Mouse (Mus musculus): ENCODE data around the gene Aanat.

Gene Aanat

DNA sequence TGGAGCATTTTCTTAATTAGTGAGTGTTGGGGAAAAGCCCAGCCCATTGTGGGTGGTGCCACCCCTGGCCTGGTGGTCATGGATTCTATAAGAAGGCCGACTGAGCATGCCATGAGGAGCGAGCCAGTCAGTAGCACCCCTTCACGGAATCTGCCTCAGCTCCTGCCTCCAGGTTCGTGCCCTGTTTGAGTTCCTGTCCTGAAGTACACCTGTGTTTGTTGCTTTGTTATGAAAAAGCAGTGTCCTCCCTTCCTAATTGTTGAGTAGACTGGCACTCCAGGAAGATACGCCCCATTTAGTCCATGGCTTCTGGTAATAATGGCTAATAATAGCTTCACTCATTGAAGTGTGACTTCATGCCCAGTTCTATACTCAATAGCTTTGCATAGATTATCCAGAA, at the start of gene Aanat:
TSS of gene Aanat (plus strand) at position 123 of the 400 bp plus-strand sequence.
- no peak for DNase-seq (ENCODE audit: low read depth, low spot score)

DNA sequence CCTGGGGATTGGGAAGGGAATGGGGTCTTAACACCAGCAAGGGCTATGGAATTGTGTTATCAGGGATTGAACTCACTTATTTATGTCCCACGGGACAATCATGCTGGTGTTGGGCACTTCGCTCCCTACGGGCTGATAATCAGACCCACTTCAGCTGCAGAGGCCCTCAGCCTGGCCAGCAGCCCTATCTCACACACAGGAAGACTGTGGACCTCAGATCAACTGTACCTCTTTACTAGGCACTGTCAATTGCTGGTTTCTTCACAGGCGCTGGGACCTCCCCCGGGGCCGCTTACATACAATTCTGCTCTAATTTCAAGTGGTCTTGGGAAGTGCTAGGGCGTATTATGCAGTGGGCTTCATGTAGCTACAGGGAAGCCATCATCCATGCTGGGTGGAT, 49.5 kb upstream of the Aanat start:
- DNase-seq (ENCODE audit: low read depth, low spot score), result no peak

DNA sequence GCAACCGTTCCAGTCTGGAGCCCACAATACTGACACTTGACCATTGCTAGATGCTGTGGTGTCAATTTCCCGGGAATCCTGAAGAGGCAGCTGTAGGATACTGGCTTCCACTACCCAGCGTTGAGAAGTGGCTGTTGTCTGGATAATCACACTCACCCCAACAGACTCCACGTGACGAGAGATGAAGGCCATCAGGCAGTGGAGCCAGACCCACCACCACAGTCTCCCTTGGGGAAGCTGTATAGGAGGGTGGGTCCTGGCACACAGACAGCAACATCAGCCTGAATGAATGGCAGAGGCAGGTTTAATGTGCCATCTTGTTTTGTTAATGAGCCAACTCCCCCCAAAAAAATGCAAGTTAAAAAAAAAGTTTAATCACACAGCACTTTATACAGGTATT, 48.8 kb upstream of the Aanat start:
- no peak for DNase-seq (ENCODE audit: low read depth, low spot score)

DNA sequence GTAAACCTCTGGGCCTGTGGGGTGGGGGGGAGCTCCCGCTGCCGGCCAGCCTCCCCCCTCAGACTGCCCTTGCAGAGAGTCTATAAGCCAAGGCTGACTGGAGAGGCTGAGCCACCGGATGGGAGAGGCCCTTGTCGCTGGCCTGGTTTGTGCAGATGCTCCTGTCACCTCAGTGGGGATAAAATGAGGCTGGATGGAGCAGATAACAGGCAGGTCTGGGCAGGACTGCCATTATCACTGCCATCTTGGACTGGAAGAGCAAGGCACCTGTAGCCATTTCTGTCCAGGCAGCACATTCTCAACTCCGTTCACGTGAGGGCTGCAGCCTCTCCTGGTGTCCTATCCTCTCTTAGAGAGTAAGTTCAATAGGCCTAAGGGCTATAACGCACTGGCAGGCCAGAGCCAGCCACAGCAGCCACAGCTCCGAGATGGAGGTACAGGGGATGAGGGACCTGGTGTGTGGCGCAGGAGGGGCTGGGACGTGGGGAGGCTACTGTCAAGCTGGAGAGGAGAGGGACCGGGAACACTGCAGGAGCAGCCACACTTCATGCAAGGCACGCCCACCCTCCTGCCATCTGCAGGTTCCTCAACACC, 48.0 kb upstream of the Aanat start:
- no peak for DNase-seq (ENCODE audit: low read depth, low spot score)

DNA sequence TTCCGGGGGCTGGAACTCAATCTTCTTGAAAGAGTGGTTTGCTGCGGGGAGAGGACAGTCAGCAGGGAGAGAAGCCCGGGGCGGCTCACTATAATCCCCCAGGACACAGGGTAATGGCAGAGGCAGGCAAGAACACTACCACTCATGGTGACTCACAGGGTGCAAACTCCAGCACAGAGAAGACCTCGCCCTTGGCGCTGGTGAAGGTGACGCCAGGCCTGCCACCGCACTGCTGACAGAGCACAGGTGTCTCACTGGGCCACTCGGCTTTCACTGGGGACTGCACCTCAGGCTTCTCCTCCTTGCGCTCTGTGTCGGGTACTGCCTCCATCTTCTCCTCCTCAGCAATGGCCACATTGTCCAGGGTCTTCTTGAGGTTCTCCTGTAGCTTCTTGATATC, 45.0 kb upstream of the Aanat start:
- no peak for DNase-seq (ENCODE audit: low read depth, low spot score)

DNA sequence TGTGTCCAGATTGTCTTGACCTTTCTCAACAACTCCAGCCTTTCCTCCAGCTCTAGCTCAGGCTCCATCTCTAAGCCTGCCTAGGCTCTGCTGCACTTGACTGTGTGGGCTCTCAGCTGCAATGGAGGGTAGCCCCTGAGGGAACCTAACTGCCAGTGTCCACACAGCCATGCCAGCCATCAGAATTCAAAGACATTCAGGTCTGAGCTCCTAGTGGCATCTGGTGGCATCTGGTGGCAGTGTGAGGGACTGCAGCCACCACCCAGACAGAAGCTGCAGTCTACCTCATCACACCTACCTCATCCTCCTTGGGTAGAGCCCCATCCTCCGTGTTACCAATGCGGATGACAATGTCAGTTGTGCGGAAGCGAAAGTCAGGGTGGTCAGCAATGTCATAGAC, 43.1 kb upstream of the Aanat start:
- DNase-seq (ENCODE audit: low read depth, low spot score), result no peak

DNA sequence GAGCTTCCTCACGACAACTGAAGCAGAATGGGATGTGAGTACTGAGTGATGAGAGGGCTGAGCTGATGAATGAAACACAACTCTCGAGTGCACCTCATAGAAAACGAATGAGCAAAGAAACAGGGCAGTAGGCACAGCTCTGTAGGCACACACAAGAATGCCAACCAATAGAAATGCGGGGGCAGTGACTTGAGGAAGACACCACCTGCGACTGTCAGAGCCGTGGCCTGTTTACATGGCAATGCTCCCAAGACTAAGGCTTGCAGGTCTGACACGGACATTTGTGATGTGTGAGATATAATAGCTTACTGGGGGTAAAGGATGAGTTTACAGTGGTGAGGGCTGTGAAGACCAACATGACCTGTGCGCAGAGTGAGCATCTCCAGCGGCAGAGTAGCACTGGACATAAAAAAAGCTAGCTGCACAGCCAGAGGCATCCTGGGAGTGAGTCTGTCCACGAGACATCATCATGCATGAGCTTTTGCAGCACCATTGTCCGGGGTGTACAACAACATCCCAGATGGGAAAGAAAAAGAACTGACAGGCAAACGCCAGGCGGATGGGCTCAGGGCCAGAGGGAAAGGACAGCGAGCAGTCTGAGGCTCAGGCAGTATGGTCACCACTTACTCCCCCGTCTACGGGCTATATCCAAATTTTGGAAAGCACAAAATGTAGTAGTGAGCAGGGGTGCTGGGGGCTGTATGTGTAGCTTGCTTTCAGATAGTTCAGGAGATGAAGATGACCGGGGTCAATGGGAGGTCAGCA, 38.8 kb upstream of the Aanat start:
- no peak for DNase-seq (ENCODE audit: low read depth, low spot score)

DNA sequence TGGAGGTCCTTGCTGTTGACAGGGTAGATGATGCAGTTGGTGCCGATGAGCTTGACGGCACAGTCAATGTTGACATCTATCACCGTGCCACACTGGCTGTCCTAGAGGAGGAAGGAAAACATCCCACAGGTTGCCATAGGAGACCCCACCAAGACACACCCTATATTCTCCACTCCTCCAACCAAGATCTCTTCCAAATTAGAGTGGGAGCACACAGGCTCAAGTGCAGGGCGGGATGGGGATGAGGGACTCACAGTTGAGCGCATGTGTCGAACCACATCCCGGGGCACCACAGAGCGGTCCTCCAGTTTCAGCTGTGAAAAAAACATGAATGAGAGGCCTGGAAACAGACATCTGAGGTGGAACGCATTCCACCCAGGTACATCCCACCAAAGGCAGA, 37.5 kb upstream of the Aanat start:
- no peak for DNase-seq (ENCODE audit: low read depth, low spot score)

DNA sequence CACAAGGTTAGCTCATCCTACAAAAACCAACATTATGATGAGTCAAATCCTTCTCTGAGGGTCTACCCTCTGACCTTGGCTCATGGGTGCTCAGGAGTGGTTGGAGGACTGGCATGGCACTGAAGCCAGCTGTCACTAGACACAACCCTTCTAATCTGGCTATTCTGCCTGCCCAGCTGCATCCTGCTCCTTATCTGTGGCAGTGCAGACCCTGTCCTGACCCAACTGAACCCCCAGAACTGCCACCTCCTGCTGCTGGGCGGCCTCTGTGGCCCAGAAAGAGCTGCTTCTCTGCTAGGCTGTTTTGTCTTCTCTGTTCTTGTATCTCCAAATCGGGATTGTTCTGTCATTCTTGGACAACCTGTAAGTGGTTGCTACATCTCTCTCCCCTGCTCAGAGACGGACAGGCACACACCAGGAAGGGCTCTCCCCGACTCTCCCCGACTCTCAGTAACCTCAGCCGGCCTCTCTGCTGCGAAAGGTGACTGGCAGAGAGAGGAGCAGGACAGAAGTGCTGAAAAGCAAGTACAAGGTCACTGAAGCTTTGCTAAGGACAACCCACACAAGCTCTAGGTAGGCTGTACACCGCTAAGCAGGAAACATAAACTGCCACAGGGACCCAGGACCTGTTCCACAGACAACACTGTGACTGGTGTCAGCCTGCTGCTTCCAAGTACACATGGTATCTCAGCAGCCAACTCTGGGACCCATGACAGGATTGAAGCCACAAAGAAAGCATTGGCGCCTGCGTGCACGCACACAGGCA, 36.8 kb upstream of the Aanat start:
- no peak for DNase-seq (ENCODE audit: low read depth, low spot score)

DNA sequence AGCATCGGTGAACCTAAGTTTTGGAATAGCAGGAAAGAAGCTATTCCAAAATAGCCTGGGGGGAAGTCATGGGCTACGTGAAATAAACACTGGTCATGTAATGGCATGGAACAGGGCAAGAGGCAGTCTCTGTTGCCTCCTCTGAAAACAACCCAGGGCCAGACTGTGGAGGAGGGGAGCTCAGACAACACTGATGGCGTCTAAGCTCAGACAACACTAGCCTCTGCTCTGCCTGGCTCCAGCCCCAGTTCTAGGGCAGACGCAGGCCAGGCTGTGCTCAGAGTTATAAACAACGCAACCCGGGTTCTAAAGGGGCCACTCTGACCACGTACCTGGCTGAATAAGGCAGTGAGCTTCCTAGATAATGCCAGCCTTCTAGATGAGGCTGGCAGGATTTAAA, 35.5 kb upstream of the Aanat start:
- no peak for DNase-seq (ENCODE audit: low read depth, low spot score)

DNA sequence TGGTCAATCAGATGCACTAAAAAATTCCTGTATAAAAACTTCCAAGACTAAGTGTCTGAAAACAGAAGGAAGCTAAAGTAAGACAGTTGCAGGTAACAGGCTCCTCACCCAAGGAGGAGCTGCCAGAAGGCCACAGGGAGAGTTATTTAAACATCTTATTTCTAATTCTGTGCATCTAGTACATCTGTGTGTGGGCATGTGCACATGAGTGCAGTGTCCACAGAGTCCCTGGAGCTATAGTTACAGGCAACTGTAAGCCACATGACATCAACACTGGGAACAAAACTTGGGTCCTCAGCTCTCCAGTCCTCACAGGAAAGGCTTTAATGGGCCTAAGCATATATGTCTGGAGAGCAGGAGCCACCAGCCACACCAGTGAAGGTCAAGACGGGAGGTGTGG, 34.0 kb upstream of the Aanat start:
- DNase-seq (ENCODE audit: low read depth, low spot score), result no peak

DNA sequence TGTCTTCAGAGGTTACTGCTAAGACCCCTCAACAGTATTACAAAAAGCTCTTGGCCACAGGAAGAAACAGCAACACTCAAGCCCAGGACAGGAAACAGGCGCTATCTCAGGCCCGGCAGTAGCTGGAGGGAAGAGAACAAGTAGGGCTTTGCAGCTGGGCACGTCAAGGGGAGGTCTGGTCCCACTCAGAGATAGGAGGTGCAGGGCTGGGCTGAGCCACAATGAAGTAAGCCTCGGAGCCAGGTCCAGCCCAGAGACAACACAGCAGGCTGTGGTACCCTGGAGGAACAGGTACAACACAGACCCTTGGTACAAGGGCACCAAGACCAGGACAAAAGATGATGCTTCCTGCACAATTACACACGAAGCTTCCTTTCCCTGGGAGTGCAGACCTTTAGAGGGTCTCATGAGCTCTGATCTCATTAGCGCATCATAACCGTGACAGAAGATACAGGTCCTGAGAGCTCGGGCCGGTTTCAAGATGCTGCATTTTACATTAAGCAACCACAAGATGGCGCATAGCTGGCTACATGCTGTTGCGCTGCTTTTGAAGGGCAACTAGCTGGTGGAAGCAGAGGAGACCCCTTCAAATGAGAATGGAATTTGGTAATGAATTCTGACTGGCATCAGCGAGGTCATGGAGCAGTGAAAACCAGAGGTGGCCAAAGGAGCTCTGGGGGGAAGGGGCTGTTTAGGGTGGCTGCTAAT, 31.9 kb upstream of the Aanat start:
- DNase-seq (ENCODE audit: low read depth, low spot score), result no peak

DNA sequence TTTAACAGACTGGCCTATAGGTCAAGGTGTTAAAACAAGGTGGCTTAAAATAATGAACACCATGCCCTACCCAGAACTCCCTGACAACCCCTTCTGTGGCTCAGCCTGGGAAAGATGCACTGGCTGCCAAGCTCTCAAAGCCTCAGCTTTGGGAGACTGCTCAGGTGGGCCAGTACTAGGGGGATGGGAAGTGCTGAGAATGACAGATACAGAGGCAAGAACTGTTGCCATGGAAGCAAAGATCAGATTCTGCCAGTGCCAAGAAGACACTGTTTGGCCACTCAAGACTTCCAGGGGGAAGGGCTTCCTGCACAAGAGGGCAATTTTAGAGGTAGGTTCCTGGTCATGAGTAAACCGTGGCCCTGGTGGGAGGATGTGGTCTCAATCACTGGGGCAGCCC, 30.7 kb upstream of the Aanat start:
- no peak for DNase-seq (ENCODE audit: low read depth, low spot score)

DNA sequence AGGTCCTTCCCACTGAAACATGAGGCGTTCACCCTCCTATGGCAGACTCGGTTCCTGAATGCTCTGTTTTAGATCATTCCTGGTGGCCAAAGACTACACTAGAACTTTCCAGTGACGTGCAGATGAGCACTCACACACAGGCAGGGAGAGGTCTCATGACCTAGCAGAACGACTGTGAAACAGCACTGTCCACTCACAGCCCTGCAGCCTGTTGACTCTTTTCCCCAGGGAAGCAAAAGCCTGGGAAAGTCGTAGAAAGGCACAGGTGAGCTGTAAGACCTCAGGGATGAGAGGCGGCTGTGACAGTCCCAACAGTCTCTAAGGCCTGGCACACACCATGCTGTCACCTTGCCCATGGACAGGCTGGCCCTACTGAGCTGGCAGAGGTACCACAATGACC, 29.9 kb upstream of the Aanat start:
- DNase-seq (ENCODE audit: low read depth, low spot score), result no peak

DNA sequence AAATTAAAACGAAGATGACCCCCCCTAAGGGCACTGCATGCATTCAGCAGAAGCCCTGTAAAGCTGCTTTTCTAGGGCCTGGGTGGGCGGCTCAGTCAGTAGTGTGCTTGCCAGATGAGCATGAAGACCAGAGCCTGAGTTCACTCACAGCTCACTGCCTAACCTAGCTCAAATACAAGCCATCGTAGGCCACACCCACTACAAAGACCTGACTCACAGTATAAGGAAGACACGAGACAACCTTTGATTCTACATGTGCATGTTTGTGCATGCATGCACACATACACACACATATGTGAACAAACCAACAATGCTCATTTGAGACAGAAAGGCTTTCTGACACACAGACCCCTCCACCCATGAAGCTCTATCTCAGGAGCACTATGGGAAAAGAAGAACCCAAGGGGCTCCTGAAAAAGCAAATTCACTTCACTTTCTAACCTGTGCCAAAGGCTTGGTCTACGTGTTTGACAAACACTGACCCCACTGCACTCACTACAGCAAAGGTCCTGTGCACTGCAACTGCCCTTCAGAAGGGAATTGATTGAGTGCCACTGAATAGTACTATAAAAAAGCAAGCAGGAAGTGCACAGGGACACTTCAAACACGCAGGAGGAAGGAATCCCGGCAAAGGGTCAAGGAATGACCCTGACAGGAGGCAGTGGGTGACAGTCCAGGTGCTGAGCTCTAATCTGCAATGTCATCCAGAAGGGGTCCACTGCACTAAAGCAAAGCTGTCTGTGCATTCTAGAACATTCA, 20.8 kb upstream of the Aanat start:
- no peak for DNase-seq (ENCODE audit: low read depth, low spot score)

DNA sequence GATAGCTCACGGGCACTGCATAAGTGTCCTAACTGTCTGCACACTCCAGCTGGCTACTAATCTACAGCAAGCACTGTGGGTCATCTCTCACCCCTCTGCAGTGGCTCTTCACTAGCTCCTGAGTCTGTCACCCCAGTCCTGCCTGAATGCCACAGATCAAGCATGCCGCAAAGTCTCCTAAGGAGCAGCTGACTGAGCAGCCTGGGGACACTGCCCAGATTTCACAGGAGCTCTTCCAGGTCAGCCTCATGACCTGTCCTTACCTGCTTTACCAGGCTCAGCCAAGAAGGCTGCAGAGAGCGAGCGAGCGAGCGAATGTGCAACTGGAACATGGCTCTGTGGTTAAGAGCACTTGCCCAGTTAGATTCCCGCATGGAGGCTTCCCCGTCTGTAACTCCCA, 18.7 kb upstream of the Aanat start:
- no peak for DNase-seq (ENCODE audit: low read depth, low spot score)

DNA sequence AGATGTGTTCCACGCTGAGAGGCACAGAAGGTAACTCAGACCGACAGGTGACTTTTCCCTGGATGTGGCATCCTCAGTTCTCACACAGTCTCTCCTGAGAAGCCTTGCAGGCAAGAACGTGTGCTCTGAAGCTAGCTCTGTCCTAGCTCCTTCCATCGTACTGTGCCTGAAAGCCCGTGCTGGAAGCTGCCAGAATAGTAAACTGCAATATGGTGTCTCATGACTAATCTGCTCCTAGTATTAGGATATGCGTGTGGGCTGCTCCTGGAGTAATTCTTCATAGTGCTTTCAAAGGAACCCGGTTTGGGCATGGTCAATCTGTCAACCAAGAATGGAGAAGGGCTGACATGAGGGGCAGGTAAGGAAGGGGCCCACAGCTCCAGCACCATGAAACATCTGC, 15.4 kb upstream of the Aanat start:
- DNase-seq (ENCODE audit: low read depth, low spot score), result no peak

DNA sequence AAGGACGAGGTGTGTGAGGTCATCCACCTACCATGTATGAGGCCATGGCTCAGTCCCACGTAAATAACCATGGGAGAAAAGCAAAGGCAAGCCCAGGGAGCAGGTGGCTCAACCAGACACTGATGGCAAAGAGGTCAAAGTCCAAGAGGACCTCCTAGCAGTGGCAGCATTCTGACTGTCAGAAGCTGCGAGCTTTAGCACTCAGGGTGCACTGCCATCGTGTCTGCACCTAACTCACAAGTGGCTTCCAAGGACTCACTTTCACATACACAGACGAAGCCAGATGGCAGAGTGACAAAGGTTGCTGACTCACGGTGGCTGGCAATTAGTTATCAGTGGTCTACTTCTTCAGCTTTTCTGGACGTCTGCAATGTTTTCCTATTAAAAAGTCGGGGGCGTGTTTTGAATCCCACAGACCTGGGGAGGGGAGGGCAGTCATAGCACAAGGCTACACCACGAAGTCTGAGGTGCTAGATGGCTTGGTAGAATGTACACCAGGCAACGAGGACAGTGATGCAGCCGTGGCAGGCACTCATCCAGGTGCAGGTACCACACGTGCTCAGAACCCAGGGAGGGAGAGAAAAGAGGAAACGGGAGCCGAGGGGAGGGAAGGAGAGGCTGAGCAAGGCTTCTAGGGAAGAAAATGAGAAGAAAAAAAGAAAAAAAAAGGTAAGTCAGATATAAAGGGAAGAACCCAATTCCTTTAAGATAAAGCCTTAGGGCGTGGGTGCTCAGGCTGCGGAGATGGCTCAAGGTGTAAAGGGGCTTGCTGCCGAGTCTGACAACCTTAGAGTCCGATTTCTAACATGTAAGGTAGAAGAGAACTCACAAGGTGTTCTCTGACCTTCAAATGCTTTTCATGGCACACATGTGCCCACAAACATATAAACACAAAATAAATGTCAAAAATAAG, 14.2 kb upstream of the Aanat start:
- DNase-seq (ENCODE audit: low read depth, low spot score), result no peak

DNA sequence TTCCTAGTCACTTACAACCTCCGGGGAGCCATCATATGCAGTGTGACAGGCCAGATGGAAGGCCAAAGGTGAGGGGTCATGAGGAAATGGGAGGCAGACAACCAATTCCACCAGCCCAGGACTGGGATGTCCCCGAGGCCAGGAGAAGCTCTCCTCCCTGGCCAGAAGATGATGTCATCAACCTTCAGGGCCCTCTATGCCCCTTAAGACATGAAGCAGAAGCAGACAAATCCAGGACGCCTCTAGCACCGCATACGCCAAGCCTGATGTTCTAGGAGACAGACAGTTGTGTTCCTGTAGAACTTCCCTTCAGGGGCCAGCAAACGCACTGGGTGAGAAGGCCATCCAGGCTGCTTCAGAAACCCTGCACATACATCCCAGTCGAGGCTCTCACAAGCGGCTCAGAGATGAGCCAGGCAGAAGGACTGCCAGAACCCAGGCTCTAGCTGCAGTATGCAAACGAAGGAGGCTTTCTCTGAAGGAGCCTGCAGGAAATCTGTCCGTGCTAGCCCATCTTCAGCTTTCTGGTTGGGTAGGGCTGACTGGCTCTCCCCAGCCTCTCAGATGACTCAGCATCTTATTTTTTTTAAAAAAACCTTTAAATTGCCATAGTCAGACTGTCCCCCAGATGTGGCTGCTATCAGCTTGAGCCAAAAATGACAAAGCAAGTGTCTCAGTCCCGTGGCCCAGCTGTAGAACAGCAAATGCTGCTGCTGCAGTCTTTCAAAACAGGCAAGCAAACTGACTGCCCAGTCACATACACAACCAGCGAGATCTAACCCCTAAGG, 13.3 kb upstream of the Aanat start:
- DNase-seq (ENCODE audit: low read depth, low spot score), result no peak

DNA sequence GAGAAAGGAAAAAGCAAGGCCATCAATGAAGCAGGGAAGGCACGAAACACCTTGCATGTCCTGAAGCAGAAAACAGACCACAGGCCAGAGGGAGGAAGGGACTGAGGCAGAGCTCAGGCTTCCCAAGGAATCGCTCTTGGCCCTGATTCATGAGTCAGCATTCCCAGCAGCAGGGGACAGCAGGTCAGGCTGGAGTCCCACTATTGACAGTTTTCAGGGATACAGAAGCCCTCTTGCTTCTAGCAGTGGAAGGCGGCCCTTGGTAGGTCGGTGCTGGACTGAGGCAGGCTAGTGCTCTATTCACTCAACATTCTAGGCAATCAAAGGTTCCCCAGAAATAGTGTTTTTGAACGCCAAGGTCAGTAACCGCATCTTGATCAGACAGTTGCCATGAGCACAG, 11.7 kb upstream of the Aanat start:
- DNase-seq (ENCODE audit: low read depth, low spot score), result no peak

Measured in retina, adult 2 months (tissue).